Mouse (Mus musculus): ENCODE data around the gene Zkscan6.

Zkscan6 gene

DNA sequence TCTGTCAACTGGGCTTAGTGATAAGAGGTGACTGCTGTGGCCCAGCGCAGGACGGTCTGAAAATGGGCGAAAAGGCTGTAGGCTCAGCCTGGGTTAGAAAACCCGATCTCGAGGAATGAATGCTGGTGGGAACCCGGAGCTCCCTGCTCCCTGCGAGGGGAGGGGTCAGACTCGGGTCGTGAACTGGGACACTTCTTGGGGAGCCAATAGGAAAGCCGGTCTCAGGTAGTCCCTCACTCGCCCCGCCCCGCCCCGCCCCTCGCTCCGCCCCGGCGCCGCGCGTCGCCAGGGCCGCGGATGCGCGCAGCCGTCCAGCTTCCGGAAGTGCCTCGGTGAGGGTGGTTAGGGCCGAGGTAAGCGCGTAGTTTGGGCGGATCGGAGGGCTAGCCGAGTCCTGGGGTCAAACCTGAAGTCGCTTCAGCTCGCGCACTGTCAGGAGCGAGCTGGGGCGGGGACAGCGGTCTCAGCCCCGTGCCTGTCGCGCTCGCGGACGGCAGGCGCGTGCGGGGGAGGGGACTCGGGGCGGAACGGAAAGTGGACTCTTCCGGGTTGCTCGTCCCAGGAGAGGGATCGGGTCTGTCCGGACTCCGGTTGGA, at the start of gene Zkscan6:
Zkscan6 (plus strand) TSS at position 267 of the 596 bp plus-strand sequence.
- peak; percentile 74 to 85 for DNase-seq (ENCODE audit: low spot score in 2 of 2)

DNA sequence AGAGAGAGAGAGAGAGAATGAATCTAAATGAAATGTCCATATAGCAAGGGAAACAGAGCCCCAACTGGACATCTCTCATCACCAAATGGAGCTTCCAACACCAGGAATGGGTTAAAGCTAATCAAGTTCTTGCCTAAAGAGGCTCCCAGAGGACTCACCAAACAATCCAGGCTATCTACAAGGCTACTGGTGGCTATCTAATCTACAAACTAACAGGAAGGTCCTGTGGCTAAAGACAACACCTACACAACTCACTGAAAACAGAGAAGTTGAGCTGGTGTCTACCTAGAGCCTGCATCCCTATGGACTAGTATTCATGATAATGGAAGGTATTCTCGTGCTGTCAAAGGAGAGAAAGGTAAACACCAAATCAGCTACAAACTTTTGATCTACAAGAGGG, 47.6 kb upstream of the Zkscan6 start:
- no peak for DNase-seq (ENCODE audit: low spot score in 2 of 2)

DNA sequence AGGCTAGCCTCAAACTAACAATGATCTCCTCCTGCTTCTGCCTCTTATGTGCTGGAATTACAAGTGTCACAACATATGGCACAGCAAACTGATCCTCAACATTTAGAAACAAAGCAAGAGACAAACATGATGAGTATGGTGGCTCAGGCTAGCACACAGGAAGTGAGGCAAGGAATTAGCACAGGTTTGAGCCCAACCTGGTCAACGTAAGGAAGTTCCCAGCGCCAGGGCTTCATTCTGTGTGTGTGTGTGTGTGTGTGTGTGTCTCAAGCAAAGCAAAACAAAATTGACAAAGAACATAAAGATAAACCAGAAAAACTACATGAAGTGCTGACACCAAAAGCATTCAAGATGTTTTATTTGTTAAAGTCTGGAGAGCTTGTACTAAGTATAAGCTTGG, 46.1 kb upstream of the Zkscan6 start:
- DNase-seq (ENCODE audit: low spot score in 2 of 2): no peak

DNA sequence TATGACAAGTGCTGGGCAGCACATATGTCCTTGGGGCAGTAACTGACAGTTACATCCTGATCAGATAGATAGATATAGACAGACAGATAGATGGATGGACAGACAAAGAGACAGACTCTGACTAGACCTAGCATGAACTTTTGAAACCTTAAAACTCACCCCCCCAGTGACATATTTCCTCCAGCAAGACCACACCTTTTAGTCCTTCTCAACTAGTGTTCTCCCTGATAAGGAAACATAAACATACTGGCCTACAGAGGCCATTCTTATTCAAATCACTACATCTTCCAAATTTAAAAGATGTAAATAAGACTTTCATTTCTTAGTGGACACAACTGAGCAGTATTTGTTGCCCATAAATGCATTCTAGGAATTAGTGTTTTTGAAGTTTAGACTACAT, 38.5 kb upstream of the Zkscan6 start:
- no peak for DNase-seq (ENCODE audit: low spot score in 2 of 2)

DNA sequence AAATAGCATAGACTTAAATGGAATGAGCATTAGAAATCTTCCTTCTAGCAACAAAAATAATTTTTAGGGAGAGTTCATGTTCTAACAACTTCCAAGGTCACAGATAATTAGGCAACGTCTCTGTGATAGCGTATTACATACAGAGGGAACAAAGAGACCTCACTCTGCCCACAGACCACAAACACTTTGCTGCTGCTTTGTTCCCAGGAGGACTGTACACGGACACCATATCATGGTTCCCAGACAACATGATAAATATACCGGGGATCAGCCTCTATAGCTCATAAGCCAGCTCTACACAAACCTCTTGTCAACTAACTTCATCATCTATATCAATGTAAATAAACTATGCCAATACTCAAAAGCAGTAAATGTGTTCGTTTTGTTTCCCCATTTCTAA, 37.0 kb upstream of the Zkscan6 start:
- DNase-seq (ENCODE audit: low spot score in 2 of 2): no peak

DNA sequence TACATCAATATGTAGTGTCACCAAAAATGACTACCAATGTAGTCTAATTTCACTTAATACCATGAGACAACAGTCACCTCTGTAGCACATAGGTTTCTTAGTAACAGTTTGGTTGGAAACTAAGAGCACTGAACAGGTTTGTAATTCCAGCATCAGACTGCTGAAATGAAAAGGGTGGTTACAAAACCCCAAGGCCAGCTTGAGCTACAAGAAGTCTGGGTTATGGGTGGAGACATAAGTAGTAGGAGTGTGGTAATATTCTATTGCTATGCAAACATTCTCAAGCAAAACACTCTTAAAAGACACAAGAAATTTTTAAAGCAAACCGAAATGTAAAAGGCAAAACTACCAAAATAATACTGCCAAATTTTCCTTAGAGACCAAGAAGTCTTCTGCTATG, 35.4 kb upstream of the Zkscan6 start:
- no peak for DNase-seq (ENCODE audit: low spot score in 2 of 2)

DNA sequence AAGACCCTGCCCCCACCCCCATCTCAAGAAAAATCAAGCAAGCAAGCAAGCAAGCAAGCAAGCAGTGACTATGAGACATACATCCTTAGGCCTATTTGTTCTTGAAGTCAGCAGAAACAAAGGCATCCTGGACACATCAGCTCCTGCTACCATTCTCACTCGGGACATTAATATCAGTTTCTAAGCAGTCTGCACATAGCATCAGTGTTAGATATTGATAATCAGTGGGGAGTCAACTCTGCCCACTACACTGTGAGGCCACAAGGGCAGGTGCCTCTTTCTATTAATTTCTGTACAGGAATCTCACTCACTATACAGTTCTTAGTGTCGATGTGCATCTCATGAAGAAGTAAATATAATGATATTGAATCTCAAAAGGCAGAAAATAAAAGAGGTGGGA, 33.4 kb upstream of the Zkscan6 start:
- DNase-seq (ENCODE audit: low spot score in 2 of 2): no peak

DNA sequence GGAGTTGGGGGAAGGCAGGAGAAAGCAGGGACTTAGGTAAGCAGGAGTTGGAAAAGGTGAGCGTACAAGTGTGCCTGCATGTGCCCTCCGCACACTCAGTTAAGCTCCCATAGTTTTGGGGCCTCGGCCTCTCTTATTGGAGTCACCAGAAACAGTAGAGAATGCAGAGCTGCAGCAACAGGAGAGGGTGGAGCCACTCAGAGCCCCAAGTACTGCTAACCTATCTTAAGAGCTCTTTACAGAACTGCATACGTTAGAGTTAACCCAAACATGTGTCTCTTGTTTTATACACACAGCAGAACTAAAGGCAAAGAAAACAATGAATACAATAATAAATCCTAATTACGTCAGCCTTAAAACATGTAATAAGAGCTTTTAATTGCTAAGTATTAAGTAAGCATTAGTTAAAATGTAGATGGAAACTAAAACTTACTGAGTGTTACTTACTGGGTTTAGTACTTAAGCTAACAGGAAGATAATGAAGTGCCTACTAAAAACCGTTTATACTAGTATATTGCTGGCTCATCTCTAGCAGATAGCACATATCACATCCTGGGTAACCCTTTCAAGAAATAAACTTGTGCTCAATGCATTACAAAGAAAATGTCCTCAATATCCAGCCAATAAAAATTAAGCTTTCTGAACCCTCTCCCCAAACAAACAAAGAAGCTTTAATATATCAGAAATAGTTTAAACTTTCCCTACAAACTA, 32.9 kb upstream of the Zkscan6 start:
- no peak for DNase-seq (ENCODE audit: low spot score in 2 of 2)

DNA sequence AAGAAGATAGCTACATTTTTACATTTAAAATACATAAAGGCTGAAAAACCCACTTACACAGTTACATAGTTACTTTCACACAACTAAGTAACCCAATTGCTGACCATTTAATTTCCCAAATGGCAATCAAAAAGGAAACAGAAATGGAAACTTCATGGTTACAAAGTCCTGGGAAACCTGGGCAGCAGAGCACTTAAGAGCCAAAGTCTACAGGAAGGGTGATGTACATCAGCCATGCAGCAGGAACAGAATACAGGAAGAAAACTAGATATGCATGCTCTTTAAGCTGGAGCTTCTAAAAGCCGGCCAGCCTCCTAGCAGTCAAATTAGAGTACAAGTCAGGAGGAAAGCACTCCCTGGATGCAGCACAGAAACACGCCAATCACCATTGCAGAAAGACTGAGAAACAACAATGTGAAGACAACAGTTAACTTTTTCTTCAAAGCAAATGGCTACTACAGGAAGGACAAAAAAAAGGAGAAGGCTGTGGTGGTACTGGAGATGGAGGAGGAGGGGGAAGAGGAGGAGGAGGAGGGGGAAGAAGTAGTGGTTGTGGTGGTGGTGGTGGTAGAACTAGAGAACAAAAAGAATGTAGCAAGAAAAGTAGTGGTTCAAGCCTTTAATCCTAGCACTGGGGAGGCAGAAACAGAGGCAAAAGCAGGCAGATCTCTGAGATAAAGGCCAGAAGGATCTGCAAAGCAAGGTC, 29.9 kb upstream of the Zkscan6 start:
- DNase-seq (ENCODE audit: low spot score in 2 of 2): no peak

DNA sequence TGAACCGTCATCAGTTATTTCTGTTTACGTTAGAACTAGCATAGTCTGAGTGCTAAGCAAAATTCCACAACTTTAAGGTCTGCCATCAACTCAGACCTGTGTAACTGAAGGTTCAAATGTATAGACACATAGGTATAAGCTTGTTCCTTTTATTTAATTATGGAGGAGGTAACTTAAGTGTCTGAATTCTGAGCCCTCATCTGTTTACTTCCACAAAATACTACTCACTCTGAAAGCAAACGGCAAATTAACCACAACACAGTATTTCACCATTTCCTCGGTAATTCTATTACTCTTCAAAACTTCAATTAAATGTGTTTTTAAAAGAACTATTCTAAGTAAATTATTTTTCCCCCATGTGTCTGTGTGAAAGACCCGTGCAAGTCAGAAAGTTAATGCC, 29.2 kb upstream of the Zkscan6 start:
- no peak for DNase-seq (ENCODE audit: low spot score in 2 of 2)

DNA sequence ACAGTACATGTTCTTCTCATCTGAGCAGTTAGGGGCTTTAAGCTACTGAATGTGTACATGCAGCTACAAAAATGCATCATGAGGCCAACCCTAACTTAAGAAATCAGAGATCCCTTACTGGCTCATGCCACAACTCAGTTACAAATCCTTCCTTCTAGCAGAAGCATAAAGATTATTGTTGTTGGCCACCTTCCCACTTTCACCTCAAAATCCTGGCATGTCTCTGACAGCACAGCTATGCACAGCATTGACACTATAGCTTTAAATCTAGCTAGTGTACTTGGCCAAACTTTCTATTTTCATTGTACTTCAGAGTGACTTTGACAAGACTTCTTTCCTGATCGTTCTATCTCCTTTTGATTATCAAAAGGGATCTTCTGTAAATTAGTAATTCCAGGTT, 27.9 kb upstream of the Zkscan6 start:
- DNase-seq (ENCODE audit: low spot score in 2 of 2): no peak

DNA sequence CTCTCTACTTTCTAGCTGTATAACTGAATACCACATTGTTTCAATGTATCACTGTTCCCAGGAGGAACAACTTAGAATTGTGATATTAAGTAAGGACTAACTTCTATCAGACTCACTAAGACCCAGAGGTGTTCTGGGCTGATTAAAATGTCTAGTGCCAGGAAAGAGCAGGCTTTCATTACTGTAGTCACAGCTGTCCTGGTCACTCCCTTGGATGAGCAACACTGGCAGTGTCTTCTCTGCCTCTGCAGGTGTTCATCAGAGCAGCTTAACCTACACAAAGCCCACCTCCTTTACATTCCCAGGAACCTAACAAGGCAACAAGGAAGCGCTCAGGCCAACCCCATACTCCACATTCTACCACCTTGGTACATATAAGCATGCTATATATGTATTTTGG, 27.4 kb upstream of the Zkscan6 start:
- no peak for DNase-seq (ENCODE audit: low spot score in 2 of 2)

DNA sequence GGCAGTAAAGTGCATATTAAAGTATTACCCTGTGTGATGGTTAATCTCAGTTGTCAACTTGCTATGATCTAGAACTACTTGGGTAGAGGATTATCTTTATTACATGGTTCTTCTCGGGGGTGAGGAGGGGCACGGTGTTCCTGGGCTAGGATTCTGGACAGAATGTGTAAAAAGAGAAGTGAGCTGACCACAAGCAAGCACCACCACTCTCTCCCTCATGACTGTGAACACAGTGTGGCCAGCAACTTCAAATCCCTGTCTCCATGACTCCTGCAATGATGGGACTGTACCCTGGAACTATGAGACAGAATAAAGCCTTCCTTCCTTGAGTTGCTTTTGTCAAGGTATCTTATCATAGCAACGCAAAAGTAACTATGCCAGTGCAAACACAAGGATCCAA, 25.4 kb upstream of the Zkscan6 start:
- no peak for DNase-seq (ENCODE audit: low spot score in 2 of 2)

DNA sequence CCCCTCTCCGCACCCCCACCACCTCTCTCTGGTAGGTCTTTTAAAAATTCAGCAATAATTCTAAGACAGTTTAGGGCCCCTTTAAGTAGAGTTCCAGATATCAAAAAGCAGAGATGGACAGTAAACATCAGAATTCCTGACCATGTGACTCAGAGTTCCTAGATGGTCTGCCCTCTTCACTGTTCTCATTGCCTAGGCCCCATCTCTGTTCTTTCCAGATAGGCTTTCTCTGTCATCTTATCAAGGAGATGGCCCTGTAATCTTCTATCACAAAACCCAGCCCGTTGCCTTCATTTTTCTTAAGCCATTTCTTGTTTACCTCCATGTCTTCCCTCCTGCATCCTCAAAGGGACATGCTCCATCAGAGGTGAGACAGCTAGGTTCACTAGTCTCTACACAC, 20.8 kb upstream of the Zkscan6 start:
- DNase-seq (ENCODE audit: low spot score in 2 of 2): no peak

DNA sequence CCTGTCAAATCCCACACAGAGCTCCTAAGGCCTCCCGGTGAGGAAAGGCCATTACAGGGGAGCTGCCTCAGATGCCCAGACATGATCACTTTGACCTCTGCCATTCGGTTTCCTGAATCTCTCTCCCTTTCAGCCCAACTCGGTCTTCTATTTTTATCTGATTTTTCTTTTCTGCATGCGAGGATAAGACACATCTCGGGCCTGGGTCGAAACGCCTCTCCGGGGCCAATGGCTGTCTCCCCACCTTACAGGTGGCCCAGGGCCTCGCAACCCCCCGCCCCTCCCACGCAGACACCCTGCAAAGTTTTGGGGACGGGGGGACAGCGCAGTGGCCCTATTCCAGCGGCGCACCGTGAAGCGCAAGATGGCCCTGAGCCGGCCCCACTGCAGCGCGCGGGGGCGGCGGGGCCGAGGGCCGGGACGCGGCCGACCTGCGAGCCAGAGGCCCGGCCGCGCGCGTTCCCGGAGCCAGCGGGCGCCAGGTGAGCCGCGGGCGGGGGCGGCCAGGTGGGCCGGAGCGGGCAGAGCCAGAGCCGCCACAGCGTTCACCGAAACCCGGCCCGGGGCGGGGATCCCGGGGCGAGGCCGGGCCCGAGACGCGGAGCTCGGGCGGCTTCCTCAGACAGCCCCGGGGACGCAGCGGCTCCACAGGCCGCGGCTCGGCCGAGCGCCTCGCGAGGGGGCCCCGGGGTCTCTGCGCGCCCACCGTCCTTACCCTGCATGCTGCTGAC, 19.4 kb upstream of the Zkscan6 start:
- peak; percentile 1 to 31 for DNase-seq (ENCODE audit: low spot score in 2 of 2)

DNA sequence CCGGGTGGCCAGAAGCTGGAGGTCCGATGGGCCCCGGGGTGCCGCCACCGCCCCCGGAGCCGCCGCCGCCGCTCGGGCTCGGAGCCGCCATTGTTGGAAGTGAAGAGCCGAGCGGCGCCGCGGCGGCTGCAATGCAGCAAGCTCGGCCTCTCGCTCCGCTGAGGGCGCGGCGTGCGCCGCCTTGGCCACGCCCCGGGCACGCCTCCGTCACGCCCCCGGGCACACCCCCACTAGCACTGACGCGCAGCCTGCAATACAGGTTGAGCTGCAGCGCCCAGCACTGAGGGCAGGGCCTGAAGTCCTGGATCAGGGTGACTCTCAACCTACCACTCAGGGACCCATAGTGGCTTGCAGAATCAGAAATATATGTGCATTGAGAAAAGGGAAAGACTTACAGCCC, 18.8 kb upstream of the Zkscan6 start, which contains the start of gene Map2k4:
Map2k4 (minus strand) TSS at position 144 of the 400 bp plus-strand sequence.
- DNase-seq (ENCODE audit: low spot score in 2 of 2): peak; percentile 91 to 92

DNA sequence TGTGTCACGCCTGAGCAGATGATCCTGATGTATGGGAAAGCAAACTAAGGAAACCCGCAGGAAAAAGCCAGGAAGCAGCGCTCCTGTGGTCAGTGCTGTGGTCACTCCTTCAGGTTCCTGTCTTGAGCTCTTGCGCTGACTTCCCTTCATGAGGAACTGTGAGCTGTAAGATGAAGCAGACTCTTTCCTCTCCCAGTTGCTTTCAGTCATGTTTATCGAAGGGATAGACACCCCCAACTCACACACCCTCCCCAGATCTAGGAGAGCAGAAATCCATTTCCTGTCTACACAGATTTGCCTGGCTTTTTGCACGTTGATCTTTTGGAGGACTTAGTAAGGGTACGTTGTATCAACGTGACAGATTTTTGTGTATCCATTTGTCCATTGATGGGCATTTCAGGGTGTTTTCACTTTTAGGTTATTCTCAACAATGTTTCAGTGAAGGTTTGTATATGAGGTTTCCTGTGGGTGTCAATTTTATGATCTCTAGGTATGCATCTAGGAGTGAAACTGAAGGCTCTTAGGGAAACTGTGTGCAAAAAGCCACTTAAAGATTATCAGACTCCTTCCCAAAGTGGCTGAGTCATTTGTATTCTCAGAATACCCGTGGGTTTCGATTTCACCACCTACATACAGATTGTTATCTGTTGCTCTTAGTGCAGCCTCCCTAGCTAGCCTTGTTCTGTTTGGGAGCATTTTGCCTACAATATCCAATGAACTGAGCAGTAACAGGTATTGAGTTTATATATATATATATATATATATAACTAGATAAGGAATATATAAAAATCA, 12.4 kb upstream of the Zkscan6 start:
- DNase-seq (ENCODE audit: low spot score in 2 of 2): no peak

DNA sequence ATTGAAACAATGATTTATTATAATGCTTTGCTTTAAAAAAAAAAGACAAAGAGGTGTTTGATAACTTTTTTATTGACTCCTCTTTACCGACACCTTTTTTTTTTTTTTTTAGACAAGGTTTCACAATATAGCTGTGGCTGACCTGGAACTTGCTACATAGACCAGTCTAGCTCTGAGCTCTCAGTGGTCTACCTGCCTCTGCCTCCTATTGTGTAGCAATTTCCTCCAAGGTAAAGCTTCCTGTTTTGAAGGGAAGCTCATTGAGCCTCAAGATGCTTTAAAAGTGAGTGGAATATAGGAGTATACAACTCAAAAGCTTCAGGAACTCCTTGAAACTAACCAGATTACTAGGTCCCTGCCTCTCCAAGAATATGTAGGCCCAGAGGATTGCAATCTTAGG, 11.1 kb upstream of the Zkscan6 start:
- no peak for DNase-seq (ENCODE audit: low spot score in 2 of 2)

DNA sequence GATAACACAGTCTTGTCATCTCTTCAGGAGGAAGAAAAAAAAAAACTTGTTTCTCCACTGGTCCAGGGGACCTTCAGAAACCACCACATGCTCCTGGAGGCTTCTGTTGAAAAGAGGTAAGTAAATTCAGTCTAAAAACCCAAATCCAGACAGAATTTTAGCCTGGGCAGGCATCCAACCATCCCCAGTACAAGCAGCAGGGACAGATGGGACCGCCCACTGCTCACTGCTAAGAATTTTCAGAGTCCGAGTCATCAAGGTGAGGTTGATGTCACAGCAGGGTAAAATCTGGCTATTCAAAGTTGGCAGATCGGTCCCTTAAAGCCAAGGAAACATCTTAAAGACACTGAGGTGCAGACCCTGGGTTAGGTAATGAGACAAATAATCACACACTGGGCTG, 5.1 kb upstream of the Zkscan6 start:
- DNase-seq (ENCODE audit: low spot score in 2 of 2): no peak

DNA sequence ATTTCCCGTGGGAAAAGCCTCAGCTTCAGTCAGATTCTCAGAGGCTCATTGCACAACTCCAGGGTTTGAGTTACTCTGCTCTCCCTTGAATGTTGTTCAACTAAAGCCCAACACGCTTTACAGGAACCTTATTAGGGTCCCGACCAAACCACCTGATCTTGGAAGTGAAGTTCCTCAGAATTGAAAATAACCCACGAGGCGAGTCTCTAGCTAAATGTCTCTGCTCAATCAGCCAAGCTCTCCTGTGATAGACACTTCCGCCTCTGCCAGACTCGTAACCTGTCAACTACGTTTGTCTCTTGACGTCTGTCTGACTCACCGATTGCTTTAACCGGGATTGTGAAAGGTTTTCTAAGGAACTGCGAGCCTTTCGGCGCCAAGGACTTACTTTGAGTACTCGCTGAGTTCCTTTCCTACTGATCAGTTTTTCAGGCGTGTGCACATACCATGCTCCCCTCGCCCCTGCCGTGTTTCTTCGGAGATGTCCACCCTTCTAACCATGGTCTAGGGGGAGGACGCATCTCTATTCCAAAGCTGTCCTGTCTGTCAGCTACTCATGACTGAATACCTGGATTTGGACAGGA, 562 bp upstream of the Zkscan6 start:
- DNase-seq (ENCODE audit: low spot score in 2 of 2): peak; percentile 37 to 55

DNA sequence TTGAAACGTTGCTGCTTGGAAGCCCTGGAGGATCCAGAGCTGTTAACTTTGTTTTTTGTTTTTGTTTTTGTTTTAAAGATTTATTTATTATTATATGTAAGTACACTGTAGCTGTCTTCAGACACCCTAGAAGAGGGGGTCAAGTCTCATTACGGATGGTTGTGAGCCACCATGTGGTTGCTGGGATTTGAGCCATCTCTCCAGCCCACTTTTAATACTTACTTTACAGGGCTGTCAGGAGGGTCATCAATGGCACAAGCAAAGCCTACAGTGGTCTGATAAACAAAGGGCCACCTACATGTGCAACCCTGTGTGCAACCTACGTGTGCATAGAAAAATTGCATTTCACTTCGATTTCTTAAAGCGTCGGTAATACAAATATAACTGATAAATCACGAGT, 626 bp downstream of the Zkscan6 start:
- no peak for DNase-seq (ENCODE audit: low spot score in 2 of 2)
